Mouse (Mus musculus) layer of hippocampus, adult 9-10 months (tissue): ENCODE results near the gene Acot6.

Source experiments
- DNase-seq: peaks from one replicate; pipeline ENCODE4 v3.0.0; 2022; ENCODE audit warnings: low spot score

The Acot6 gene

GRCm38 (mm10) chr12:84107012-84107411, 6.6 kb downstream of the Acot6 start:
- no peak for DNase-seq

- no peak for DNase-seq
These were observed 7.2 kb downstream of the Acot6 start for GRCm38 (mm10) chr12:84107692-84108091.

GRCm38 (mm10) chr12:84109924-84110323, 9.5 kb downstream of the Acot6 start:
- DNase-seq, result no peak

DNA sequence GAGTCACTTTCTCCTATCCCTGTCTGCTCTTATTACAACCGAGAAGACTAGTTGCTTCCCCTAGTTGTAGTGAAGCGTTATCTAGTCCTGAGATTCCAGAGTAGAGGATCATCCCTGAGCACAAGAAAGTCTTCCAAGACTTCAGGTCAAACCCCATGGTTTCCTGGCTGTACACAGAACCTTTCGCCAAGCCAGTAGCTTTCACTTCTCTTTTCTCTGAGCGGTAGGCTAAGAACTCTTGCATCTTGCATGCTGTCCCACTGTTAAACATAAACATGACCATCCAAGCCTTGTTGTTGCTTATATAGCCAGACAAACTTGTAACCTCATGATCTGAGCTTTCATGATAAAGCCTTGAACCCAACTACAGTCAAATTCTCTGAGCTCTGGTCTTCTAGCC, 10.4 kb downstream of the Acot6 start:
- DNase-seq, result no peak

DNA sequence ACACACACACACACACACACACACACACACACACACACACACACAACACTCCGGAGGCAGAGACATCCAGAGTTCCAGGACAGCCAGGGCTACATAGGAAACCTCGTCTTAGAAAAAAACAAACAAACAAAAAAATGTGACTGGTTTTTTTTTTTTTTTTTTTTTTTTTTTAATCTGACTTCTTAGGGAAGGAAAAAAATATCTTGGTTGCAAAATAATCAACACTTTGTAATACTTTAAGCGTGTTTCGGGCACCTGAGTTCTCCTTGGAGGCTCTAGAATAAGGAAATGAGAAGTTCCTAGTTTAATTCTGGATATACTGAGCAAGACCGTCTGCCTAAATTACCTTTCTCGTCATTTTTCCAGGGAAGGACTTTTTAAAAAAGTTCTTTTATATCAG, 13.2 kb downstream of the Acot6 start:
- no peak for DNase-seq

GRCm38 (mm10) chr12:84114153-84114994, 13.9 kb downstream of the Acot6 start, which contains the start of gene Dnal1:
TSS of gene Dnal1 (plus strand) at chr12:84114366.
- DNase-seq, result peak; percentile 43

- DNase-seq, result no peak
These were observed 19.1 kb downstream of the Acot6 start for GRCm38 (mm10) chr12:84119584-84119983.

DNA sequence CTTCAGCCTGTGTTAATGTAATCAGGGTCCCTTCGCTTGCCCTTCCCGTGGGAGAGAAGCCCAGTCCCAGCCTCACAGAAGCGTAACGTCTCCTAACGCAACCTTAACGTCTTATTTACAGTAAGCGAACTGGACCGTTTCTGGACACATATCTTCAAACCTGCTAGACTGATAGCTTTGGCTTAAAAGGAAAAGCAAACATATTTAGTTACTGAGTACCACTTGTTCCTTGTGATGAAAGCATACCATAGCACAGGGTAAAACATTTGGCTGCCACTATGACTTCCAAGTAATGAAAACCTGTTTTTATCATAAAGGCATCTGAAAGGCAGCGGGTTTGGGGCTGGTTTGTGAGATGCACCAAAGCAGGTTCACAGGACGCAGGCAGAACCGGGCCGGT, 25.4 kb downstream of the Acot6 start:
- DNase-seq, result no peak

GRCm38 (mm10) chr12:84126899-84127298, 26.4 kb downstream of the Acot6 start:
- DNase-seq, result no peak

DNA sequence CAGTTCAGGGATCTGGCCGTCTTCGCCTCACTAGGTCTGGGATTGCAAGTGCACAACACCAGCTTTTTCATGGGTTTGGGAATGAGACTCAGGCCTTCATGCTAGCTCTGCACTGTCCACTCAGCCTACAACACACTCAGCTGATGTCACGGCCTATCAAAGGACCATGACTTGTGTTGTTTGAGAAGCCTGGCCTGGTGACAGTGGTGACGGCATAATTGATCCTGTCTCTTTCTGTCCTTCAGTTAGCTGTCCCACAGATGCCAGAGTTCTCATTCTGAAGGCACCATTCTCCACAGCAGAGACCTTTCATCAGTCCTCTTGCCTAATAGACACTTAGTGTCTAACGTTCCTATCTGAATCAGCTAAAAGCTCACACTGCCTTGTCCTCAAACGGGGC, 28.1 kb downstream of the Acot6 start:
- no peak for DNase-seq

DNA sequence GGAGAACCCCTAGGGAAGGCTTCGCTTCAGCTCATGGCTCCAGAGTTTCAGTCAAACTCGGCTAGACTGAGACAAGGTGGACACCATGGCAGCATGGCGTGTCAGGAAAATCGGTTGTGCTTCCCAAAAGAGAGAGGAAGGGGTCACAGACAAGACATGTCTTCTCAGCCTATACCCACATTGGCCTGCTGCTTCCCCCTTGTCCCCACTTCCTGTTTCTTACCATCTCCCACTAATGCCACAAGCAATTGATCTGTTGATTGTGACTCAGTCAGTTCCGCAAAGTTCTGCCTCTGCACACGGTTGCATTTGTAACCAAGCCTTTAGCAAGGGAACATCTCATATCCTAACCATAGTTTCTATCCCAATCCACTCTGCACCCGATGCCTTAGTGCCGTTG, 29.5 kb downstream of the Acot6 start:
- DNase-seq, result no peak

GRCm38 (mm10) chr12:84132265-84132664, 31.8 kb downstream of the Acot6 start:
- no peak for DNase-seq

DNA sequence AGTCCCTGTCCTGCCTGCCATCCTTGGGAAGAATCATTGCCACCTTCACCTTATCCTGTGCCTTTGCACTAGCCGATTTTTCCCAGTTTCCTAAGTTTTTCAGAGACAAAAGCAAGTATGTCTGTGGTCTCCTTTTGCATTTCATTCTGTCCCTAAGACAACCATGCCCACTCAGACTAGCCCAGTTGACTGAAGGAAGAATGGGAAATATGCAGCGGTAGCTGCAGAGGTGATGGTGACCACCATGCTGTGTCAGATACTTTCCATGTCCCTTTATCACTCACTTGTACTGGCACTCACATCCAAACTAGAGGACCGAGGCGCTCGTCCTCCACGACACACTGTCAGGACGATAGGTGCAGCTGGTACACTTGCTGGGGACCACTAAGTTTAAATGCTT, 36.7 kb downstream of the Acot6 start:
- no peak for DNase-seq

DNA sequence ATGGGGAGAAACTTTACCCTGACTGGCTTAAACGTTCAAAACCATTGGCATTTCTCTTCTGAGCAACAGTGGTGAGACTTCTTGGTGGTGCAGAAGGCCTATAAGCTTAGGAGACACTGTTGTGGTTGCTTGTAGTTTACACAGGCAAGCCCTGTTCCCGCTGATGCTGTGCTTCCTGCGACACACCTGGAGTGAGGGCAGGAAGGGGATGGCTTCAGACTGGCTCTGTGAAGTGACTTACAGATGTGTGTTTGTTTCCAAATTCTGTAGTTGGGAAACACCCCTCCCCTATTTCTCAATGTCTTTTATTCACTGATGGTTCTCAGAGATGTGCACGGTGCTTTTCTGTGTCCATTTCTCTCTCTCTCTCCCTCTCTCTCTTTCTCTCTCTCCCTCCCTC, 39.7 kb downstream of the Acot6 start:
- no peak for DNase-seq

DNA sequence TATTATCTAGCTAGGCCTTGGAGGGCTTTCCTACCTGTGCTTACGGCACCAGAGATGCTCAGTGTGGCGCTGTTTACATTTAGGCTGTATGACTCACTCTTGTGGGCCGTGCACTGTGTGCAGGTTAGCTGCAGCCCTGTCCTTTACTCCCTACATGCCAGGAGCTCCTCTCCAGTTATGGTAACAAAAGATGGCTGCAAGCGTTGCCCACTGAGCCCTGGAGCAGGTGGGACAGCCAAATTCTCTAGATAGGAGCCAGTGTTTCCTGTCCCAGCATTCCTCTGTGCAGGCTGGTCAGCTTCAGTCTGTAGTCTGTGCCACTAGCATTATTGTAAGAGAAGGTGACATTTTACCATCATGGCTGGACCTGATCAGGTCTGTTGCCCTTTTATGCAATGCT, 40.8 kb downstream of the Acot6 start:
- DNase-seq, result no peak

GRCm38 (mm10) chr12:84142281-84143050, 42.0 kb downstream of the Acot6 start:
- no peak for DNase-seq

GRCm38 (mm10) chr12:84147954-84148621, 47.6 kb downstream of the Acot6 start, which contains the start of gene Pnma1:
TSS of gene Pnma1 (minus strand) at chr12:84148489.
- DNase-seq, result no peak

GRCm38 (mm10) chr12:84148622-84149012, 48.2 kb downstream of the Acot6 start:
- DNase-seq, result no peak

DNA sequence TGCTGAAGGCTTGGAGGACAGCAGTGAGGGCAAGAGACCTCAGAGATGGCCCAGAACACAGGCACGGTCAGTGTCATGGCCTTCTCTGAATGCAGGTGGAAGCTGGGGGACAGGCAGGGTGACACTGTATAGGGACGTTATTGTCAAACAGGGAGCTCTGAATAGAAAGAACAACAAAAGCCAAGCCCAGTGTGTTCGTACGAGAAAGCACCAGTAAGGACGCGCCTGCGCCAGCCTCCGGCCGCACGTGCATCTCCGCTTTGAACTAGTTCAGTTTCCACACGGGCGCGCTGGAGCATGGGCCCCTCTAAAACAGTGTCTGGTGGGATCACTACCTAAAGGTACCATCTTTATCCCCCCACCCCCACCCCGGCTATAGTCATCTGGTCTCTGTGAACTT, 49.5 kb downstream of the Acot6 start:
- DNase-seq, result no peak

DNA sequence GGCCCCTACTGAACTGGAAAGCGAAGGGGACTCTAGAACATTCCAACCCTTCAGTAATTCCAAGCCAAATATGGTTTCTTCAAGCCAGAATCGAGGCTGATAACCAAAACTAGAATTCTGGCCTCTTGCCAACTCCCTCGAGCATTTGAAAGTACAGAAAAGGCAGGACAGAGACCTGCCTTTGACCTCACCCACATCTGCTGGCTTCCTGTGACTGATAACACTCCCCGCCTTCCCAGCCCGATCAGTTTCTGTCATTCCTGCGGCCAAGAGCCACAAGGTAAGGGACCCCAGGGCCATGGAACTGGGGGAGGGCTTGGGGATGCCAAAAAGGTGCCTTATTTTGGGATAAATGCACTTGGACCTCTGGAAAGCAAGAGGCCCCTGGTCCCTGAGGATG, 50.5 kb downstream of the Acot6 start:
- no peak for DNase-seq

DNA sequence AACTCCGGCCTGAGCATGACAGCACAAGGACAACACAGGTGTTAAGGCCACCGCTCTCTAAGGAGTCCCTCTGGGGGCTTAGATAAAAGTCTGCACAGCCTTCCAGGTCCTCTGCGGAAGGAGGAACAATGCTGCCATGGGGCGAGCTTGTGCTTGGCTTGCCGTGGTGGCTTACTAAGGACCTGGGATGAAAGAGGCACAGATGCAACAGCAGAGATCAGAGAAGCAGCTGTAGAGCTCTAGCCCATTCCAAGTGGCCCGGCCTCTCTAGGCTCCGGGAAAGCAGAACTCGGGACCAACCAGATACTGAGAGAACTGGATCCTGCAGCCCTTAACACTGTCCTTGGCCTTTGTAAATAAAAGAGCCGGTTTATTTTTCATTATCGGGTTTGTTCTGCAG, 51.5 kb downstream of the Acot6 start:
- DNase-seq, result no peak

DNA sequence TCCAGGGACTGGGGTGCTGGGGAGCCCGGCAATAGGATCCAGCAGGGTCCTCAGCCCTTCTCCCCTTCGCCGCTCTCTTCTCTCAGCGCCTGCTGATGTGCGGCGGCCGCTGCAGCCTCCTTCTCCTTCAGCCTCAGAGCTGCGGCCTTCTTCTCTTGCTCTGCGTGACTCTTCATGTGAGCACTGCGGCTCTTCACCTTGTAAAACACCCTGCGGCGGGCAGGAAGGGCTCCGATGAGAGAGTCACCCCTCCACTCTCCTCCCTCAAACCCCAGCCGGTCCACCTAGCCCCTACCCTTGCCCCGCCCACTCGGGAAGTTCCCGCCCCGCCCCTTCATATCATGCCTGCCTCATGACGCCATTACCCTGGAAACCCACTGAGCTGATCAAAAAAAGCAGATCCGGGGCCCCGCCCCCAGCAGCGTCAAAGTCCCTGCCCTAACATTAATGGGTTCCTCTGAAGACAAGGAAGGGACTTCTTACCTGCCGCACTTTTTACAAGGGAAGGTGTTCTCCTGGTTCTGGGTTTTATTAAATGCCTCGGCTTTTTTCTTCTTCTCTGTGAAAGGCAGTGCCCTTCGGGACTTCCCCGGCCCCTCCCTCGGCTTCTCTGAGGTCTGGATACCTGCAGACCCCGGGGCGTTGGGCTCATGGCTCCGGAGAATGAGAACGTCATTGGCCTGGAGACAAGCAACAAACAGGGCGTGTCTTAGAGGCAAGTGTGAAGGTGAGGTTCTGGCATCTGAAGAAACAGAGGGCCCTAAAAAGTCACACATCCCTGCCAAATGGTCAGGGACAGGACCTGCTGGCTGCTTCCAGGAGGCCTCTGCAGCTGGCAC, 52.1 kb downstream of the Acot6 start:
- no peak for DNase-seq
